Mouse (Mus musculus) kidney, postnatal 0 days (tissue): ENCODE data around the gene Nemp1. TPM values are rescaled to one million over a fixed set of nuclear protein-coding genes. Genes with fewer than 3 reads are reported as not detected.

Experiments used
- ATAC-seq: fragments of 200-750 bp; cut with Nextera tagmentation; replicated peaks from 2 replicates; pipeline ENCODE4 v1.8.0; 2017; ENCODE audit warnings: low read depth, moderate number of reproducible peaks, moderate TSS enrichment, moderate library complexity; ENCODE audit not compliant: low FRiP score
- DNase-seq: peaks from one replicate; pipeline ENCODE4 v3.0.0-alpha.2; 2016; ENCODE audit warnings: low spot score
- H3K27ac ChIP-seq: fragments of 300-500 bp; sonication (generic); 2 replicates; pipeline ENCODE4 v1.5.1; 2014; ENCODE audit warnings: mild to moderate bottlenecking
- H3K27me3 ChIP-seq: fragments of 300-500 bp; sonication (generic); 2 replicates; pipeline ENCODE4 v1.6.1; 2014; ENCODE audit warnings: low read length, mixed read lengths; ENCODE audit not compliant: insufficient read depth
- H3K36me3 ChIP-seq: fragments of 300-500 bp; sonication (generic); 2 replicates; pipeline ENCODE4 v1.6.1; 2014; ENCODE audit warnings: low read length, mixed read lengths; ENCODE audit not compliant: insufficient read depth
- H3K4me1 ChIP-seq: fragments of 300-500 bp; sonication (generic); replicated peaks from 2 replicates; pipeline ENCODE4 v1.6.1; 2014; ENCODE audit warnings: antibody characterized with exemption, low read length, mixed read lengths; ENCODE audit not compliant: insufficient read depth
- H3K4me2 ChIP-seq: fragments of 300-500 bp; sonication (generic); 2 replicates; pipeline ENCODE4 v1.6.1; 2014; ENCODE audit warnings: mild to moderate bottlenecking, low read length, moderate library complexity, mixed read lengths
- H3K4me3 ChIP-seq: fragments of 300-500 bp; sonication (generic); replicated peaks from 2 replicates; pipeline ENCODE4 v1.5.1; 2014; ENCODE audit warnings: low read depth, low read length
- H3K9ac ChIP-seq: fragments of 300-500 bp; sonication (generic); 2 replicates; pipeline ENCODE4 v1.6.1; 2014; ENCODE audit warnings: low read depth, low read length
- H3K9me3 ChIP-seq: fragments of 300-500 bp; sonication (generic); replicated peaks from 2 replicates; pipeline ENCODE4 v1.6.1; 2016; ENCODE audit warnings: low read length, inconsistent platforms, mixed read lengths
- CTCF ChIP-seq: IDR thresholded peaks from 2 replicates; pipeline ENCODE4 v1.5.1; 2016; ENCODE audit warnings: antibody characterized with exemption, low read depth, mild to moderate bottlenecking, moderate library complexity
- WGBS: fragments of 180-500 bp; shearing (Covaris S2); extraction: QIAGEN DNeasy Blood & Tissue Kit; methylation state at CpG from one replicate; pipeline ENCODE4 v1.1.7; 2014; 5-methylcytosine and 5-hydroxymethylcytosine counted together
- polyA plus RNA-seq: library from polyadenylated mRNA; unstranded; fragments of >200 nt; fragmentation: Nextera tagmentation; extraction: Ambion mirVana; gene quantifications from 2 replicates; pipeline ENCODE4 v1.2.1, GENCODE M21; 2015

Nemp1 gene
- polyA plus RNA-seq, 1 experiment from 2014 or later: 6.6 TPM

DNA sequence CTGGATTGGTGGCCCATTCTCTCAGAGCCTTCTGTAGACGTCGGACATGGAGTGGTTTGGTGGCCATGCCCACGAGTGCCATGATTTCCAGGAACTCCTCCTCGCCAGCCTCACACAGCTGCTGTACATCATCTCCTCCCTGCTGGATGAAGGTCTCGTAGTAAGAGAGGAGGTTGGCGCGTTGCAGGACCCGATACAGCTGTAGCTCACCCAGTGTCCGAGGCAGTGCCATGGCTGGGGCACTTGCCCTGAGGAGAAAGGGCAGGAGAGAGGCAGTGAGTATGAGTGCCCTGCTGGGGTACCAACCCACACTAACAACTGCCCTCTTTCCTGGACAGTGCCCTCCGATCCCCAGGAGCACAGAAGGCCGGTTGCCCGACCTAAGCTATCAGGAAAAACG is 1.8 kb upstream of the Nemp1 start:
- ATAC-seq: no peak
- no peak for TF ChIP-seq CTCF
- peak overlapping the region; percentile 82 for H3K9ac ChIP-seq
- H3K36me3 ChIP-seq: peaks cover 32% of the 10 kb centered on the region
- peak overlapping the region; percentile 82 for H3K4me3 ChIP-seq
- DNase-seq: no peak
- peaks cover 55% of the 10 kb centered on the region for H3K4me1 ChIP-seq
- H3K27ac ChIP-seq: no peak overlapping the region
- H3K9me3 ChIP-seq: no peaks in the 10 kb centered on the region
- no peaks in the 10 kb centered on the region for H3K27me3 ChIP-seq
- WGBS: 31% methylated on average over 13 of the region's 13 CpGs
- H3K4me2 ChIP-seq: peak overlapping the region; percentile 77

DNA sequence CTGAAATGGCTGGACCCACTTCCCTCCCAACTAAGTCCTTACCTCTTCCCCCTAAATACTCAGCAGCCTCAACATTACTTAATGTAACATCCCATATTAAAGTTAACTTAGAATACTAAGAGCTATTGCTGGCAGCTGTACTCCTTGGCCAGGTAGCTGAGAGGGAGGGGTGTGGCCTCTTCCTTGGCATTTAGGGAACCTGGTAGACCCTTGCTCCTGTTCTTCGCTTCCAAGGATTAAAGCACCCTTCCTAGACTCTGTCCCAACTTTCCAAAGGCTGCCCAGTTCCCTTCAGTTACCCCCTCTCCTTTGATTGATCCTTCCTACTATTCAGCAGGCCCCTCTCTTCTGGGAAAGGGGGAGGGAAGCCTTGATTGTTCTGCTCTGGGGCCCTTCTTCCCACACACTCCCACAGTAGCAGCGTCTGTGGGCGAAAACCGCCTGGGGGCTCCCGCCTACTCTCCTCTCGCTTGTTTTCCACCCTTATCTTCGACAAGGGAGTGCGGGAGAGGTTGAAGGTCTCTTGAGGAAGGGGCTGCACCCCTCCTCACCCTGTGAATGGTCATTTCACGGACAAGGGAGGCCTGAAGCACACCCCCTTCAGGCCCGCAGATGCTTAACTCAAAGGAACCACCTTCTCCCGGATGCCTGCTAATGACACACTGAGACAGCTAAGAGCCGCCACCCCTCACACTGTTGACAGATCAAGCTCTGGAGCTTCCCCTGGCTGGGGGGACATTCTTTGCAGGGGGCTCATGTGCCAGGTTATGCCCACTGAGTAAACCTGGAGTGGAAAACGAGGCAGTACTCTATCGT is 1.1 kb upstream of the Nemp1 start:
- peak; percentile 30; the same call in 1 of the 2 replicates for TF ChIP-seq CTCF
- DNase-seq (peak; percentile 74), ATAC-seq (no peak)
- peak overlapping the region; percentile 82 for H3K4me3 ChIP-seq
- peaks cover 25% of the 10 kb centered on the region; the same call in 1 of the 2 replicates for H3K36me3 ChIP-seq
- peak overlapping the region; percentile 82 for H3K9ac ChIP-seq
- no peaks in the 10 kb centered on the region for H3K9me3 ChIP-seq
- no peaks in the 10 kb centered on the region for H3K27me3 ChIP-seq
- H3K4me2 ChIP-seq: peak overlapping the region; percentile 77
- peaks cover 55% of the 10 kb centered on the region for H3K4me1 ChIP-seq
- WGBS: 9% methylated on average over 14 of the region's 14 CpGs
- H3K27ac ChIP-seq: peak overlapping the region; percentile 97

DNA sequence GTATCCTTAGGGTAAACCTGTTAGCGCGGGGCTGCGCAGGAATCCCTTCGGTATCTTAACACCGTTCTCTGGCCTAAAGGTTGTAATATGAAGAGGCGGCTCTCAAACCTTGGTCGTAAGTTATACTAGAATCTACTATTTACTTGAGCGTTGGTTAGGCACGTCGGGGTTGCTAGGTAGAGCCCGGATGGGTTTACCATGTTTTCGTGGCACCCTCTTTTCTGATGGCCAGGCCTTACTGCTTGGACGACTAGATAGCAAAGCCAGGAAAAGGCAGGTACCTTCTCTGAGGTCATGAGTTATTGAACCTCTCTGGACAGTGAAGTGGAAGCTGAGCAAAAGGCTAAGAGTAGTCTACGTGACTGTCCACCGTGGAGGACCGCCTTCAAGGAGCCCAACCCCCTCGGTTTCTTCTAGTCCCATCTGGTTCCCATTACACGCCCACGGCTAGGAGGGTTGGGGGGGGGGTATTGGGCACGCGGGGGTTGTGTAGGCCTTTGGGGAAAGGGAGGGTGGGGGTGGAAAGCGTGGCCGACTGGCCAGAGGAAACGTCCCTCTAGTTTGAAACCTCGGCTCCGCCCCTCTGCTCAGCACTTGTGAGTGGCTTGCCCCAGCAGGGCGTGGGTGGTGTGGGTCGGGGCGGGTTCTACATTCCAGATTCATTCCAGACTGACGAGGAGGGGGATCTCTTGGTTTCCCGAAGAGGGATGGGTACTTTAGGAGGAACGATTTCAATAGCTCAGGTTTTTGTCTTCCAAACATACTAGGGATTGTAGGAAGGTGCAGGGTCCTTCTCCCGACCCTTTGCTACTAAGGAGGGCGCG is 780 bp downstream of the Nemp1 start:
- H3K4me1 ChIP-seq: peaks cover 36% of the 10 kb centered on the region
- H3K27ac ChIP-seq: peak overlapping the region; percentile 97
- H3K9me3 ChIP-seq: no peaks in the 10 kb centered on the region
- H3K4me2 ChIP-seq: peak overlapping the region; percentile 77
- peak; percentile 62 for ATAC-seq
- no peak for TF ChIP-seq CTCF
- no peaks in the 10 kb centered on the region for H3K27me3 ChIP-seq
- 1% methylated on average over 35 of the region's 35 CpGs for WGBS
- peaks cover 24% of the 10 kb centered on the region; the same call in 1 of the 2 replicates for H3K36me3 ChIP-seq
- peak; percentile 97 for DNase-seq
- H3K4me3 ChIP-seq: peak overlapping the region; percentile 82
- peak overlapping the region; percentile 82 for H3K9ac ChIP-seq

DNA sequence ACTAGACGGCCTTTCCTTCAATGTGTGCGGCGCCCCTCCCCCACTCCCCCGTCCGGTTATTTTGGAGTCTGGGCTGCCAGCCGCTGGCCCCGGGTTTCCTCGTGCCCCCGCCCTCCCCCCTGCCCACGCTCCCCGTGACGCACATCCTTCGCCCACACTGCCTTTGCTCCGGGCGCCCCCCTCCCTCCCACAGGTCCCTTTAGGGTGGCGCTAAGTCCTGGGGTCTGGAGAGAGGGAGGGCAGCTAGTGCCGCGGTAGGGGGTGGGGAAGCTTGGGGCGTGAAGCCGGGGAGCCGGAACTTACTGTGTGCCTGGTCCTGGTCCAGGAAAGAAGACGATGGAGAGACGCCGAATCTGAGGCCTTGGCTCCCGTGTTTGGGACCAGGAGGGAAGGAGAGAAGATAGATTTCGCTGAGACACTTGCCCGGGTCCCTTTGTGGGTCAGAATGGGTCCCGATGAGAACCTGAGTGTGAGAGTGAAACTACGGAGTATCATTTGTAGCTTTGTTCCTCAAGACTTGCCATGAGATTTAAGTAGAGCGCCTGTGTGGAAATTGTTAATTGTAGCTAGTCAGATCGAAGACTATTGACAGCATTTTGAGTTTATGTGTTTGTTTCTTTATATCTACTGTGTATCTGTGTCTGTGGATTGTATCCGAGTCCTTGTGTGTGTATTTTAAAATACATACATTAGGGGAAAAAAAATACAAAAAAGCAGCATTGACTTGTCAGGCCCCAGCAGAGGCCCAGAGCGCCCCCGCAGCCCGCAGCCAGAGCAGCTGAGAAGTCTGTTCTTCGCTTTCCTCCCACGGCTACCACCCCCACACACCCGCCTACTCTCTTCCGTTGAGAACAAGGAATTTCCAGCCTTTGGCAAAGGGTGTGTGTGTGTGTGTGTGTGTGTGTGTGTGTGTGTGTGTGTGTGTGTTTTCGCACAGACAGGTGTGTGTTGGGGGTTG is 1.7 kb downstream of the Nemp1 start, which contains the start of gene Nab2:
Gene Nab2 (minus strand): TSS at position 476 of the 958 bp plus-strand sequence.
- Histone ChIP-seq H3K4me2 (peak within 1 kb of the TSS; percentile 77), H3K9me3 (no peaks in the 10 kb centered on the region), H3K4me3 (peak within 1 kb of the TSS; percentile 82), H3K36me3 (peaks cover 16% of the 10 kb centered on the region; the same call in 1 of the 2 replicates), H3K9ac (peak within 1 kb of the TSS; percentile 82), H3K27ac (peak within 1 kb of the TSS; percentile 97), H3K4me1 (peaks cover 27% of the 10 kb centered on the region), H3K27me3 (no peaks in the 10 kb centered on the region)
- 2% methylated on average over 39 of the region's 40 CpGs for WGBS
- peak; percentile 92 for DNase-seq
- 0 out of 2 replicates have a peak, but pooled peaks have one; percentile 22 for ATAC-seq
- TF ChIP-seq CTCF: peak; percentile 29

DNA sequence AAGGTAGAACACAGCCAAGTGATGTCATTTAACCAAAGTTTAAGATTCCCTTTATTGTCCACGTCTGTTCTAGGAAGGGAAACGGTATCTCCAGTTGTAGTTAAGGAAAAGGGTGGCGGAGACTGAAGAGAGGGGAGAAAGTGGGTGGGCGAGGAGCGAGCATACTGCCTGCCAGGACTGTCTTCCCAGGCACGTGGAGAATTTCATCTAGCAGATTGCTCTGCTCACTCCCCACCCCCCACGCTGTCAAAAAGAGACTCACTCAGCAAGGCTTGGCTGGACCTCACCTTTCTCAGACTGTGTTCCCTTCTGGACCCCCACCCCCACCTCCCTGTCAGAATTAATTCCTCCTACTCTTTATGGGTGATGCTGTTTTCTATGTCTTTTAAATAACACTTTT is 2.5 kb downstream of the Nemp1 start:
- Histone ChIP-seq H3K36me3 (peaks cover 8% of the 10 kb centered on the region; the same call in 1 of the 2 replicates), H3K4me2 (peak overlapping the region; percentile 77), H3K27me3 (no peaks in the 10 kb centered on the region), H3K4me3 (no peak overlapping the region), H3K9me3 (no peaks in the 10 kb centered on the region), H3K4me1 (peaks cover 21% of the 10 kb centered on the region), H3K9ac (no peak overlapping the region), H3K27ac (peak overlapping the region; percentile 97)
- ATAC-seq (no peak), DNase-seq (peak; percentile 77)
- 11% methylated on average over 7 of the region's 7 CpGs for WGBS
- TF ChIP-seq CTCF: no peak
